Mouse (Mus musculus) heart, adult 2 months (tissue): ENCODE data around the gene Apoh. TPM values are rescaled to one million over a fixed set of nuclear protein-coding genes. Genes with fewer than 3 reads are reported as not detected.
A peak's percentile ranks its signal among the peaks of the same experiment; 100 is the strongest.

Source experiments
- DNase-seq, 2 experiments: peaks; one replicate each; pipeline ENCODE4 v3.0.0; 2021
- H3K27ac ChIP-seq: fragments of 200-600 bp; 2 replicates; pipeline ENCODE4 v1.8.1; 2022
- H3K27me3 ChIP-seq: fragments of 200-500 bp; 2 replicates; pipeline ENCODE4 v1.6.1; 2012; ENCODE audit warnings: mild to moderate bottlenecking, low read length, inconsistent platforms, mixed read lengths; ENCODE audit not compliant: control insufficient read depth, insufficient read depth
- H3K36me3 ChIP-seq: fragments of 200-500 bp; 2 replicates; pipeline ENCODE4 v1.6.1; 2012; ENCODE audit warnings: low read length, inconsistent platforms; ENCODE audit not compliant: control insufficient read depth, insufficient read depth
- H3K4me1 ChIP-seq: fragments of 200-500 bp; 2 replicates; pipeline ENCODE4 v1.6.1; 2011; ENCODE audit warnings: low read length; ENCODE audit not compliant: control insufficient read depth, insufficient read depth
- H3K4me3 ChIP-seq: fragments of 200-600 bp; 2 replicates; pipeline ENCODE4 v1.8.1; 2022
- H3K79me2 ChIP-seq: fragments of 200-500 bp; replicated peaks from 2 replicates; pipeline ENCODE4 v1.6.1; 2012; ENCODE audit warnings: mild to moderate bottlenecking, inconsistent platforms, low read length, moderate library complexity, mixed read lengths; ENCODE audit not compliant: control insufficient read depth, insufficient read depth
- H3K9ac ChIP-seq: fragments of 200-500 bp; 2 replicates; pipeline ENCODE4 v1.6.1; 2012; ENCODE audit warnings: low read depth, mild to moderate bottlenecking, control low read depth, inconsistent platforms, low read length, mixed read lengths
- CTCF ChIP-seq: fragments of 200-600 bp; IDR thresholded peaks from 2 replicates; pipeline ENCODE4 v1.8.1; 2022; ENCODE audit warnings: antibody characterized with exemption, mild to moderate bottlenecking, moderate library complexity
- EP300 ChIP-seq: fragments of 200-500 bp; IDR thresholded peaks from 2 replicates; pipeline ENCODE4 v1.6.1; 2011; ENCODE audit warnings: low read depth, low read length, control low read depth; ENCODE audit not compliant: insufficient read depth
- POLR2A ChIP-seq: fragments of 200-500 bp; IDR thresholded peaks from 2 replicates; pipeline ENCODE4 v1.6.1; 2011; ENCODE audit warnings: mild to moderate bottlenecking, low read depth, low read length, control low read depth; ENCODE audit not compliant: insufficient read depth
- WGBS: fragments of 180-500 bp; shearing (Covaris S2); methylation state at CpG from one replicate; pipeline ENCODE4 v1.1.7; 2018; 5-methylcytosine and 5-hydroxymethylcytosine counted together
- intact Hi-C: fragments of 180-260 bp; cut with DNase I; formaldehyde crosslinking; loops from one replicate; pipeline ENCODE4 v1.15.1; 2025
- polyA plus RNA-seq: library from polyadenylated mRNA; depleted of rRNA; stranded (reverse); fragments of >200 nt; gene quantifications from 2 replicates; pipeline ENCODE4 v1.2.3, GENCODE M21; 2012
- total RNA-seq, 2 experiments: library from RNA; stranded (reverse); gene quantifications; 2 replicates each; pipeline ENCODE4 v1.2.3; 2021

The Apoh gene
- total and polyA plus RNA-seq, 3 experiments, result 0.35 TPM; not detected in 2

GRCm38 (mm10) chr11:108376815-108377214 is 33.7 kb downstream of the Apoh start:
- no peaks in the 10 kb centered on the region for H3K27me3 ChIP-seq
- no peak overlapping the region for H3K27ac ChIP-seq
- H3K4me1 ChIP-seq, result no peaks in the 10 kb centered on the region; the same call in 1 of the 2 replicates
- no peak overlapping the region for H3K9ac ChIP-seq
- 91% methylated on average over 7 of the region's 7 CpGs for WGBS
- H3K4me3 ChIP-seq, result no peak overlapping the region
- intact Hi-C loops, result loop anchor here (10.0 kb wide), 1 partner anchor 512 kb away; no protein-coding TSS in a partner anchor
- H3K79me2 ChIP-seq, result no peaks in the 10 kb centered on the region
- DNase-seq, result no peak
- TF ChIP-seq CTCF (no peak), EP300 (no peak), POLR2A (no peak)
- no peaks in the 10 kb centered on the region for H3K36me3 ChIP-seq

DNA sequence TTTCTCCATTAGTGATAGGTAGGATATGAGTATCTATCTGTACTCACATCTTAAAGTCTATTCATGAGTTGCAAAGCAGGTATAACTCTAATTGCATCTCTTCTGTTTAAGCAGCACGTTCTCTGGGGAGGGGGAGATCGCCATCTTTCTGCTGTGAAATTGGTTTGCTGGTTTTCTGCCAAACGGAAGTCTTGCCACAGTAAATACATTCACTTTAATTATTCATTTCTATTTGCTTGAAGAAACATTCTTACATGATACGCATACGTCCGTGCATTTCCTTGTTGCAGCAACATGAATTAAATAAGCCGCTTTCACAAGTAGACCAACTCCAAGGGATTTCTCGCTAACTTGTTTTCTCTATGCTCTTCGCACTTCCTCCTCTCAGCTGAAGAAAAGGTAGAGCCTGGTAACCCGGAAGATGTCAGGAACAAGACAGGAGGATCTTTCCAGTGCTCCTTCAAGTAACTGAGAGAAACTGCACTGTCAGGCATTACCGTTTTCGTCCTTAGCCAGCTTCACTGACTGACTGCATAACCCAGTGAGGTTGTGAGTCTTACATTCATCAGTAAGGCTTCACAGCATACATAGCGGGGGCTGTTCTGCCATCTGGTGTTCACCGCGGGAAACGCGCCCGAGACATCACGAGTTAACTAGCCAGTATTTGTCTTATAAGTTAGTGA is 34.7 kb downstream of the Apoh start:
- no peaks in the 10 kb centered on the region; the same call in 1 of the 2 replicates for H3K4me1 ChIP-seq
- TF ChIP-seq CTCF, result peak; percentile 94
- peak; percentile 92 for TF ChIP-seq EP300
- TF ChIP-seq POLR2A, result no peak
- peak; percentile 67 to 80 for DNase-seq
- no peak overlapping the region for H3K4me3 ChIP-seq
- whole genome bisulfite sequencing, result 38% methylated on average over 19 of the region's 19 CpGs
- H3K27ac ChIP-seq, result no peak overlapping the region
- intact Hi-C loops, result loop anchor here (1.0 to 10.0 kb wide), 4 partner anchors 250 to 513 kb away; no protein-coding TSS in a partner anchor
- H3K36me3 ChIP-seq, result no peaks in the 10 kb centered on the region
- H3K79me2 ChIP-seq, result no peaks in the 10 kb centered on the region
- H3K9ac ChIP-seq, result no peak overlapping the region
- H3K27me3 ChIP-seq, result no peaks in the 10 kb centered on the region

DNA sequence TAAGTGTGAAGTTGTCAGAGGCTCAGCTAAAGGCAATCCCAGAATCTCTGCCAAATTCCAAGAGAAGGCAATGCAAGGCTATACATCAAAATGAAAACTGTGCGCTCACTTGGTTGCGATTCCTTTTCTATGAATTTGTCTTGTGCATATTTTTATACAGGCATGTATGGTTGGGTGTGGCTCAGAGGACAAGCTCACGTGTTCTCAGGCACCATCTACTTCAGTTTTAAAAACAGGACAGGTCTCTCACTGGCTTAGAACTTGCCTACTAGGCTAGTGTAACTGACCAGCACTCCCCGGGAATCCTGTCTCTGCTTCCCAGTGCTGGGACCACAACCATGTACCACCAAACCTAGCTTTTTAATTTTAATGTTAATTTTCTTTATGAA is 35.2 kb downstream of the Apoh start:
- Histone ChIP-seq H3K27me3 (no peaks in the 10 kb centered on the region), H3K27ac (no peak overlapping the region), H3K79me2 (no peaks in the 10 kb centered on the region), H3K4me3 (no peak overlapping the region), H3K36me3 (no peaks in the 10 kb centered on the region), H3K4me1 (no peaks in the 10 kb centered on the region; the same call in 1 of the 2 replicates), H3K9ac (no peak overlapping the region)
- 66% methylated on average over 4 of the region's 4 CpGs for WGBS
- TF ChIP-seq POLR2A (no peak), CTCF (peak; percentile 0; the same call in 1 of the 2 replicates)
- intact Hi-C loops, result loop anchor here (1.0 to 10.0 kb wide), 4 partner anchors 250 to 514 kb away; no protein-coding TSS in a partner anchor
- DNase-seq, result no peak

DNA sequence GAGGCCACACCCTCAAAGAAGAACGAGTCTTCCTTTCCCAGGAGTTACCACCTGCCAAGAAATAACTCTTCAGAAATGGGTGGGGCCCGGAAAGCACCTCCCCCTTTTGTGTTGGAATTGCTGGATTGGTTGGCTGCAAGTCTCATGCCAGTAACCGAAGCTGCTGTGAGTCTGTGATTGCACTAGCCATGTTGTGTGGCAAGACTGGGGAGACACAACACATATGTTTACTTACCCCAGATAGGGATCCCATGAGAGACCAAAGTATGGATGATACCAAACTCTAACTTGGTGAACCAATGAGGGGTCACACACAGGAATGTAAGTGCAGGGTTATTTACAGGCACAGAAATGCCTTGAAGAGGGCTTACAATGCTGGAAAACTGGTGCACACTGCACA is 39.5 kb downstream of the Apoh start:
- Histone ChIP-seq H3K9ac (no peak overlapping the region), H3K27me3 (no peaks in the 10 kb centered on the region), H3K4me3 (no peak overlapping the region), H3K79me2 (no peaks in the 10 kb centered on the region), H3K4me1 (no peaks in the 10 kb centered on the region; the same call in 1 of the 2 replicates), H3K36me3 (no peaks in the 10 kb centered on the region), H3K27ac (no peak overlapping the region)
- WGBS, result 72% methylated on average over 3 of the region's 3 CpGs
- intact Hi-C loops, result no loop called here
- TF ChIP-seq POLR2A (no peak), EP300 (no peak), CTCF (no peak)
- DNase-seq, result no peak

DNA sequence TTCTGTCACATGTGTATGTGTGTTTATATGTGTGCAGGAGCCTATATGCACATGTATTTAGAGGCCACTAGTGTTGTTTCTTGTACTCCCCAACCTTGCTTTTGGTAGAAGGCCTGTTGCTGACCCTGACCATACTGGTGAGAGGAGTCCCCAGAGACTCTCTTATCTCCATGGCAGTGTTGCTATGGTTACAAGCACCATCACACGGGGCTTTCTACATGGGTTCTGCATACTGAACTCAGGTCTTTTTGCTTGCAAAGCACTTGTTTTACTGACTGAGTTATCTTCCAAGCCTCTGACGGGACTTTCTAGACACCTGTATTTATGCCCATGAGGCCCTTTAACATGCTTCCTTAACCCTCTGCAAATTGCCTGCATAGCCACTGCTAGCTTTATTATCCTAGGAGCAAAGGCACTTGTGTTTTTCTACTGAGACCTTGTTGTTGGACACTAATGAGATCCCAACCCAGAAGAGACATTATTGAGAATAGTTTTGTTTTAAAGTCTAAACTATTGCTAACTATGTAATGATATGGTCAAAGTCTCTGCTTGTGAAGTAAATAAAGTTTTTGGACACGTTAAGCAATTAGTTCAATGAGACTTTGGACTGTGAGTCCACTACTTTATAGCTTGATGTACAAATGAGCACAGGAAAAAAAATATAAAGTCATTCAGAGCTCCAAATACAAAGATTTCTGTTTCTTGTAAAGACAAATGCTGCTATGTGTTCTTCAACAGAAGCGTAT is 41.9 kb downstream of the Apoh start:
- Histone ChIP-seq H3K36me3 (no peaks in the 10 kb centered on the region), H3K79me2 (no peaks in the 10 kb centered on the region), H3K4me1 (no peaks in the 10 kb centered on the region), H3K9ac (no peak overlapping the region), H3K4me3 (no peak overlapping the region), H3K27me3 (no peaks in the 10 kb centered on the region), H3K27ac (no peak overlapping the region)
- intact Hi-C loops, result no loop called here
- no peak for DNase-seq
- TF ChIP-seq POLR2A (no peak), CTCF (no peak), EP300 (no peak)
- 66% methylated on average over 4 of the region's 4 CpGs for WGBS

- H3K4me1 ChIP-seq, result no peaks in the 10 kb centered on the region
- intact Hi-C loops, result no loop called here
- TF ChIP-seq CTCF, result no peak
- no peak for TF ChIP-seq POLR2A
- TF ChIP-seq EP300, result no peak
These were observed 42.5 kb downstream of the Apoh start for GRCm38 (mm10) chr11:108385666-108386024.

More at GRCm38 (mm10) chr11:108385666-108386024, 42.5 kb downstream of the Apoh start:
- Histone ChIP-seq H3K9ac (no peak overlapping the region), H3K27ac (no peak overlapping the region), H3K27me3 (no peaks in the 10 kb centered on the region), H3K79me2 (no peaks in the 10 kb centered on the region), H3K36me3 (no peaks in the 10 kb centered on the region), H3K4me3 (no peak overlapping the region)
- 88% methylated on average over 1 of the region's 1 CpGs for WGBS
- DNase-seq, result no peak
